Mouse (Mus musculus): ENCODE measurements around the gene Fign. TPM values are rescaled to one million over a fixed set of nuclear protein-coding genes. Genes with fewer than 3 reads are reported as not detected.

Gene Fign
- polyA plus RNA-seq, 1 experiment from 2014 or later, result 0.93 TPM

DNA sequence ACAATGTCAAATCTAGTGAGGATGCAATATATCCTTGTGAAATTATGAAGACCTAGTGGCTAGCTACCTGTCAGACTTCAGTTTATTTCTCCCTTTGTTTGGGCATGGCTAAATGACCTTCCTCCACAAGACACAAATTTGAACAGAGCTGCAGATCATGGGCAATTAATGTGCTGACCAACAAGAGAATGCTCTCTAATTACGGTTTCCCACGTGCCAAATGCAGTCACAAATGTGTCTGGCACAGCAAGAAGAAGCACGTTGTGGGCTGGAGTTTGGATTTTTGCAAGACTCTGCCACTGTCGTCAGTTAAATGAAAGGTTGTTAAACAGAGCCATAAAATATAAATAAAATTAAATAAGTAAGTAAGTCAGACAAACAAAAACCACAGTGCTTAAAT is 25.7 kb downstream of the Fign start:
- no peaks in the 10 kb centered on the region for H3K27me3 ChIP-seq (ENCODE audit: control insufficient read depth, insufficient read depth, low read length)
- DNase-seq (ENCODE audit: low spot score) (no peak), ATAC-seq (ENCODE audit: low FRiP score, low TSS enrichment) (no peak)
- H3K4me2 ChIP-seq (replicated peaks; ENCODE audit: low read depth), result no peak overlapping the region
- no peak overlapping the region for H3K27ac ChIP-seq (replicated peaks)
- H3K9ac ChIP-seq (ENCODE audit: low read length), result no peak overlapping the region
- H3K4me1 ChIP-seq (replicated peaks; ENCODE audit: control insufficient read depth, insufficient read depth), result no peaks in the 10 kb centered on the region
- TF ChIP-seq CTCF (IDR thresholded peaks at IDR 0.05; ENCODE audit: low read depth), result no peak
- TF ChIP-seq EP300 (optimal IDR thresholded peaks at IDR 0.05), result no peak
- no peak overlapping the region for H3K4me3 ChIP-seq (ENCODE audit: low read depth, low read length)
- 74% methylated on average over 4 of the region's 4 CpGs for WGBS
- H3K36me3 ChIP-seq (ENCODE audit: control insufficient read depth, insufficient read depth, low read length), result no peaks in the 10 kb centered on the region
- H3K9me3 ChIP-seq (ENCODE audit: control insufficient read depth, low read length), result no peaks in the 10 kb centered on the region

DNA sequence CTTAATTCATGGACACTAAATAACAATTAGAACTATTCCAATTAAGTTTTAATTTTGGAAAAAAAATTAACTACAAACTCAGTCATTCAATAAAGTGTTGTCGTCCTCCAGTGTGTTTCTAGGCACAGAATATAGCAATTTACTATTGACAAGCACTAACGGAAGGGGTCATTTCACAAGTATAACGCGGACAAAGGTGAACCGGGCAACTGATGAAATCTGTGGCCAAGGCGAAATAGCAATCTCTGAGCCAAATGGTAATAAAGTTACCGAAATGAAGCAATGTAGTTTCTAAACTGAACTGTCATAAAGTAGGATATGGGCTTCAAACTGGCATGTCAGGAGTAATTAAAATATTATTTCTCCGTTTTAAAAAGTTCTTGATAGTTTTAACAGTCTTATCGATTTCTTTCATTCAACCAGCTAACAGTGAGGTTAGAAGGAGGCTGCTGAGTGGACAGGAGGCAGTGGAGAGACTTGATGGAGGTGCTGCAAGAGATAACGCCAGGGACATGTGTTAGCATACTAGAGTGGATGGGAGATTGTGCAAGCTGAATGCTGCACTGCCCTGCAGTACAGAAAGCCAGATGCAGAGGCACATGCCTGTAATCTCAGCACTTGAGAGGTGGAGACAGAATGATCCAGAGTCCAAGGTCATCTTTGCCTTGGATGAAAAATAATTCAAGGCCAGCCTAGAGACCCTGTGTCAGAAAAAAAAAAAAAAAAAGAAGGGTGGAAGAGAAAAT is 27.7 kb downstream of the Fign start:
- DNase-seq (ENCODE audit: low spot score), result no peak
- WGBS, result 89% methylated on average over 10 of the region's 10 CpGs
- H3K27ac ChIP-seq (replicated peaks), result no peak overlapping the region

DNA sequence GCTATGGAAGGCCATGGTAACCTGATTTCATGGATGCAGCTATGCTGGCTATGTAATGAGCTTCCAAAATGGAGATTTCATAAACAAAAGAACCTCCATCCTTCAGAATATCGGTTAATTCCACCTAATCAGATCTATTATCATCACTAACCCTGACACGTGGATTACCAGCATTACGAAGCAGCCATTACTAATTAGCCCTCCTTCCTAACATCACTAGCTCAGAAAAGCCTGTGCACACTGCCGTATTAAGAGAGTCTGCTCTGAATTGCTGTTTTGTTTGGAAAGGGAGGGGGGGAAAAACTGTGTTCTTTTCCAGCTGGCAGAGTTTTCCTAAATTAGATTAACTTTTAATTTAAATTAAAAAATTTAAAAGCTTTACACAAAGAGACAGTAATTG is 32.3 kb downstream of the Fign start:
- Histone ChIP-seq H3K9ac (ENCODE audit: low read length) (no peak overlapping the region), H3K9me3 (ENCODE audit: control insufficient read depth, low read length) (no peaks in the 10 kb centered on the region), H3K27me3 (ENCODE audit: control insufficient read depth, insufficient read depth, low read length) (no peaks in the 10 kb centered on the region), H3K27ac (replicated peaks) (no peak overlapping the region), H3K4me1 (replicated peaks; ENCODE audit: control insufficient read depth, insufficient read depth) (no peaks in the 10 kb centered on the region), H3K4me3 (ENCODE audit: low read depth, low read length) (no peak overlapping the region), H3K36me3 (ENCODE audit: control insufficient read depth, insufficient read depth, low read length) (no peaks in the 10 kb centered on the region), H3K4me2 (replicated peaks; ENCODE audit: low read depth) (no peak overlapping the region)
- TF ChIP-seq EP300 (optimal IDR thresholded peaks at IDR 0.05), result no peak
- DNase-seq (ENCODE audit: low spot score) (no peak), ATAC-seq (ENCODE audit: low FRiP score, low TSS enrichment) (no peak)
- 80% methylated on average over 4 of the region's 4 CpGs for WGBS

More for the DNA sequence above, 27.7 kb downstream of the Fign start:
- Histone ChIP-seq H3K9me3 (ENCODE audit: control insufficient read depth, low read length) (no peaks in the 10 kb centered on the region), H3K4me3 (ENCODE audit: low read depth, low read length) (no peak overlapping the region), H3K9ac (ENCODE audit: low read length) (no peak overlapping the region), H3K4me1 (replicated peaks; ENCODE audit: control insufficient read depth, insufficient read depth) (no peaks in the 10 kb centered on the region), H3K4me2 (replicated peaks; ENCODE audit: low read depth) (no peak overlapping the region), H3K36me3 (ENCODE audit: control insufficient read depth, insufficient read depth, low read length) (no peaks in the 10 kb centered on the region), H3K27me3 (ENCODE audit: control insufficient read depth, insufficient read depth, low read length) (no peaks in the 10 kb centered on the region)
- ATAC-seq (ENCODE audit: low FRiP score, low TSS enrichment), result no peak
- TF ChIP-seq CTCF (IDR thresholded peaks at IDR 0.05; ENCODE audit: low read depth) (no peak), EP300 (optimal IDR thresholded peaks at IDR 0.05) (no peak)

DNA sequence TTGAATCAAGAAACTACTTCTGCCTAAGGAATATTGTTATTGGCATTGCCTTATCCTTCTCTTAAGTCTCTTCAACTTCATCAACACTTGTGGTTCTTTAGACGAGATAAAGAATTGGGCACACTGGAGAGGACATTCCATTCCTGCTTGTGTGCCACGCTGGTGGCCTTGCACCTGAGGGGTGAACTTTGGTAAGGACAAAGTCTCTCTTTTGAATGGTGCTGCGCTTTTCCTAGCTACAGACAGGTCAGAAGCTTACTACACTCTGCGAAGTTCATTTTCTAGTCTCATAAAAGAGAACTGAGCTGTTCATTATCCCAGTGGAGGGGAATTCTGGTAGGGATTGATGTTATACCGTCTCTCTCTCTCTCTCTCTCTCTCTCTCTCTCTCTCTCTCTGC is 38.4 kb downstream of the Fign start:
- H3K4me3 ChIP-seq (ENCODE audit: low read depth, low read length), result no peak overlapping the region
- TF ChIP-seq EP300 (optimal IDR thresholded peaks at IDR 0.05) (no peak), CTCF (IDR thresholded peaks at IDR 0.05; ENCODE audit: low read depth) (no peak)
- H3K36me3 ChIP-seq (ENCODE audit: control insufficient read depth, insufficient read depth, low read length), result no peaks in the 10 kb centered on the region
- no peak overlapping the region for H3K4me2 ChIP-seq (replicated peaks; ENCODE audit: low read depth)
- no peak overlapping the region for H3K27ac ChIP-seq (replicated peaks)
- no peaks in the 10 kb centered on the region for H3K9me3 ChIP-seq (ENCODE audit: control insufficient read depth, low read length)
- WGBS, result 80% methylated on average over 5 of the region's 5 CpGs
- no peaks in the 10 kb centered on the region for H3K27me3 ChIP-seq (ENCODE audit: control insufficient read depth, insufficient read depth, low read length)
- H3K4me1 ChIP-seq (replicated peaks; ENCODE audit: control insufficient read depth, insufficient read depth), result no peaks in the 10 kb centered on the region
- H3K9ac ChIP-seq (ENCODE audit: low read length), result no peak overlapping the region
- ATAC-seq (ENCODE audit: low FRiP score, low TSS enrichment) (no peak), DNase-seq (ENCODE audit: low spot score) (no peak)

DNA sequence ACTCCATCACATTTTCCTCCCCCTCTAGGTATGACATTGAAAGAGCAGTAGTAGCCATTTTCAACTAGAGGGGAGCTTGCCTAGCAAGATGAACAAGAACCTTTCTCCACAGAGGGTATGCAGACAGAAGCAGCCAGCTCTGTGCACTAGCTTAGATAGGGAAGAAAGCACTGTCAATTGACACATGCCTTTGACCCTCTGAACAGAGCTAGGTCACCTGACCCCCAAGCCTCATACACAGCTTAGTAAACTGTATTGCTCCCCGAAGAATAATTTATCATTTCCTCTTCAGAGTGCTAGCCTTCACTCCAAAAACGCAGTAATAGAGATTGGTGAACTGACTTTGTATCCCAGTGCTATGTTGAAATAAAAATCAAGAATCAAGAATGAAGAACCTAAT is 49.7 kb downstream of the Fign start:
- 66% methylated on average over 2 of the region's 2 CpGs for WGBS
- H3K9me3 ChIP-seq (ENCODE audit: control insufficient read depth, low read length), result no peaks in the 10 kb centered on the region

DNA sequence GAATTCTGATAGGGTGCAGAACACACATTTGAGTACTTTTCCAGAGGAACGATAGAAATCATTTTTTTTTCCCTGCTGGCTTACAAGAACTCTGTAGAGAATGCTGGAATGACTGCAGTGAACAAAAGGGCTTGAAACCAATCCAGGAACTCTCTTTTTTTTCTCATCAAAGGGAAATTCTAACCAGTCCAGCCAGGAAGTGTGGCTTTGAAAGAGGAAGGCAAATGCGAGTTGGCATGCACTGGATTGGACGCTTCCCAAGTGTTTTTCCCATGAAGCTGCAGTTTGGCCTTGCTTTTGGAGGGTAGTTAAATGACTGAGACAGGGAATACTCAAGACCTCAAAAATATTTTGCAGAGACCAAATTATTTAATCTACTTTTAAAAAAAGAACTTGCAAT is 54.7 kb downstream of the Fign start:
- TF ChIP-seq CTCF (IDR thresholded peaks at IDR 0.05; ENCODE audit: low read depth) (no peak), EP300 (optimal IDR thresholded peaks at IDR 0.05) (no peak)
- Histone ChIP-seq H3K9me3 (ENCODE audit: control insufficient read depth, low read length) (no peaks in the 10 kb centered on the region), H3K9ac (ENCODE audit: low read length) (no peak overlapping the region), H3K4me2 (replicated peaks; ENCODE audit: low read depth) (no peak overlapping the region), H3K27ac (replicated peaks) (no peak overlapping the region), H3K4me1 (replicated peaks; ENCODE audit: control insufficient read depth, insufficient read depth) (no peaks in the 10 kb centered on the region), H3K4me3 (ENCODE audit: low read depth, low read length) (no peak overlapping the region), H3K36me3 (ENCODE audit: control insufficient read depth, insufficient read depth, low read length) (no peaks in the 10 kb centered on the region), H3K27me3 (ENCODE audit: control insufficient read depth, insufficient read depth, low read length) (no peaks in the 10 kb centered on the region)
- ATAC-seq (ENCODE audit: low FRiP score, low TSS enrichment) (no peak), DNase-seq (ENCODE audit: low spot score) (no peak)
- 39% methylated on average over 3 of the region's 3 CpGs for WGBS

More for the DNA sequence above, 49.7 kb downstream of the Fign start:
- Histone ChIP-seq H3K4me2 (replicated peaks; ENCODE audit: low read depth) (no peak overlapping the region), H3K27ac (replicated peaks) (no peak overlapping the region), H3K36me3 (ENCODE audit: control insufficient read depth, insufficient read depth, low read length) (no peaks in the 10 kb centered on the region), H3K4me1 (replicated peaks; ENCODE audit: control insufficient read depth, insufficient read depth) (no peaks in the 10 kb centered on the region), H3K4me3 (ENCODE audit: low read depth, low read length) (no peak overlapping the region), H3K27me3 (ENCODE audit: control insufficient read depth, insufficient read depth, low read length) (no peaks in the 10 kb centered on the region), H3K9ac (ENCODE audit: low read length) (no peak overlapping the region)
- no peak for TF ChIP-seq CTCF (IDR thresholded peaks at IDR 0.05; ENCODE audit: low read depth)
- TF ChIP-seq EP300 (optimal IDR thresholded peaks at IDR 0.05), result no peak
- no peak for DNase-seq (ENCODE audit: low spot score)
- no peak for ATAC-seq (ENCODE audit: low FRiP score, low TSS enrichment)

All from stomach, postnatal 0 days (tissue).